Mouse (Mus musculus) cerebellum, adult 11 months (tissue): ENCODE measurements around the gene Fsd1l.
"Not testable (repeated sequence)": the region's sequence is repeated elsewhere in the genome, so short reads cannot be mapped to it uniquely, and the experiment has no call there.

Source experiments
- DNase-seq: peaks from one replicate; pipeline ENCODE4 v3.0.0; 2022

The Fsd1l gene

GRCm38 (mm10) chr4:53630963-53631315 lies 332 bp upstream of the Fsd1l start:
- no peak for DNase-seq

- no peak for DNase-seq
Observed at GRCm38 (mm10) chr4:53632011-53632349, 709 bp downstream of the Fsd1l start.

- DNase-seq, result no peak
Observed at GRCm38 (mm10) chr4:53635336-53635735, 4.1 kb downstream of the Fsd1l start.

DNA sequence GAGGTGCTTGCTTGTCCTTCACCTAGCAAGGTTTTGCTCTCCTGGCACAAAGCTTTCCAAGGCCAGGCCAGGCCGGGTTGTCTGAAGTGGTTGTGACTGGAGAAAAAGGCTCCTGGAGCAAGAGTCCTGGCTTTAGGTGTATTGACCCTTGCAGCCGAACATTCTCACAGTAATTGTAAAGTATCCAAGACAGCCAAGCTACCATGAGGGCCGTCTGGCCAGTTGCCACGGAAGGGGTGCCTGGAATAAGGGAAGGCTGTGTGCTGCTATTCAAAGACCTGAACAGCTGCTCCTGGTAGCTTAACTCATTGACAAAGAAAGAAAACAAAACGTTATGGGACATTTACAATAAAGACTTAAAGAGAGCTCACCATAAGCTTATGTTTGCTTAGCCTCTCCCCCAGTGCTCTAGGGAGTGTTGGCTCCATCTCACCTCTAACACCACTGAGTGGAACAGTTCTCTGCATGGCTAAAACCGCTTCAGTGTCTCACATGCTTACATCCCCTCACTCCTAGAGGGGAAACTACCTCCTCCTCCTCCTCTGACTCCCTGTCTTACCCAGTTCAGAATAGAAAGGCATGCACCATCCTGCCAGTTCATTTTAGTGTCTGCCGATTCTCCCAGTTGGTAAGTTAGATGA lies 6.1 kb downstream of the Fsd1l start:
- no peak for DNase-seq

- no peak for DNase-seq
Observed at GRCm38 (mm10) chr4:53638549-53639123, 7.4 kb downstream of the Fsd1l start.

- DNase-seq, result no peak
Observed at GRCm38 (mm10) chr4:53658029-53658428, 26.8 kb downstream of the Fsd1l start.

GRCm38 (mm10) chr4:53660711-53661110 lies 29.4 kb downstream of the Fsd1l start:
- no peak for DNase-seq

DNA sequence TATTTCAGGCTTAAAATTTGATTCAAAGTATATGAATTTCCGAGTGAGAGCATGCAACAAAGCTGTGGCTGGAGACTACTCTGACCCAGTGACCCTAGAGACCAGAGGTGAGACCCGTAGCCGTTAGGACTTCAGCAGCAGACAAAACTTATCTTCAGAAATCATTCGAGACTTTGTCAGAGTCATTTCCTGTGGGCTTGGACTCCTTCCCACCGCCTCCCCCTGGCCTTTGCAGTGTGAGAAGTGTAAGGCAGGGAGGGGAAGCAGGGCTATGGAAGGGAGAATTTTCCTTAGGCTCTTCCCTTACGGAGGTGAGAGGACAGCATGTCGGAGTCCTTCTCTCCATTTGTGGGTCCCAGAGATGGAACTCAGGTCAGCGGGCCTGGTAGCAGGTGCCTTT lies 50.8 kb downstream of the Fsd1l start:
- no peak for DNase-seq

- DNase-seq, result no peak
Observed at GRCm38 (mm10) chr4:53688965-53689364, 57.7 kb downstream of the Fsd1l start.

- DNase-seq, result peak; percentile 32
Observed at GRCm38 (mm10) chr4:53691418-53691817, 60.1 kb downstream of the Fsd1l start.

DNA sequence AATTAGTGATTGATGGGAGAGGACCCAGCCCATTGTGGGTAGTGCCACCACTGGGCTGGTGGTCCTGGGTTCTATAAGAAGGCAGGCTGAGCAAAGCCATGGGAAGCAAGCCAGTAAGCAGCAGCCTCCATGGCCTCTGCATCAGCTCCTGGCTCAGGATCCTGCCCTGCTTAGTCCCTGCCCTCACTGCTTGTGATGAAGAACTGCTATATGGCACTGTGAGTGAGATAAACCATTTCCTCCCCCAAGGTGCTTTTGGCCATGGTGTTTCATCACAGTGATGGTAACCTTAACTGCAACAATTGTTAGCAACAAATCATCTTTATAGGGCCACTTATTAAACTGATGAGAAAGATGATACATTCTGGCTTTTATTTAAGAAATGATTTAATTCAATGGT lies 77.9 kb downstream of the Fsd1l start:
- DNase-seq, result not testable (repeated sequence)

DNA sequence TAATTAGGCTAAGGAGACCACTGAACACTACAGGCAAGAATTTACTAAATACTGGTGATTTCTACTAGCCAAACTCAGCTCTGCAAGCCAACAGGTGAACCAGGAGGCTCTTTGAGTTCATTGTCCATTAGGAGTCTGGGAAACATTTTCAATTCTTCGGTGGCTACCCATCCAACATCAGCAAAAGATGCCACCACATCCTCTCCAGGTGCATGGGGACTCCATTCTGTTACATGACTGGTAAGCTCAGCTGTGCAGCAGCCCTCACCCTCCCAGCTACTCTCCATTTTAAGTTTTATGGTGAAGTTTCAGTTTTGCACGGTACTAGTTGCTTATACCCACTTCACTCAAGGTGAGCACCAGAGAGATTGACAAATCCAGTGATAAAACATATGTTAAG lies 78.8 kb downstream of the Fsd1l start:
- DNase-seq, result no peak

- no peak for DNase-seq
Observed at GRCm38 (mm10) chr4:53710555-53711328, 79.5 kb downstream of the Fsd1l start.

GRCm38 (mm10) chr4:53713704-53714050 lies 82.4 kb downstream of the Fsd1l start, which contains the start of gene Fktn:
Gene Fktn (plus strand): TSS chr4:53713998.
- DNase-seq, result no peak

DNA sequence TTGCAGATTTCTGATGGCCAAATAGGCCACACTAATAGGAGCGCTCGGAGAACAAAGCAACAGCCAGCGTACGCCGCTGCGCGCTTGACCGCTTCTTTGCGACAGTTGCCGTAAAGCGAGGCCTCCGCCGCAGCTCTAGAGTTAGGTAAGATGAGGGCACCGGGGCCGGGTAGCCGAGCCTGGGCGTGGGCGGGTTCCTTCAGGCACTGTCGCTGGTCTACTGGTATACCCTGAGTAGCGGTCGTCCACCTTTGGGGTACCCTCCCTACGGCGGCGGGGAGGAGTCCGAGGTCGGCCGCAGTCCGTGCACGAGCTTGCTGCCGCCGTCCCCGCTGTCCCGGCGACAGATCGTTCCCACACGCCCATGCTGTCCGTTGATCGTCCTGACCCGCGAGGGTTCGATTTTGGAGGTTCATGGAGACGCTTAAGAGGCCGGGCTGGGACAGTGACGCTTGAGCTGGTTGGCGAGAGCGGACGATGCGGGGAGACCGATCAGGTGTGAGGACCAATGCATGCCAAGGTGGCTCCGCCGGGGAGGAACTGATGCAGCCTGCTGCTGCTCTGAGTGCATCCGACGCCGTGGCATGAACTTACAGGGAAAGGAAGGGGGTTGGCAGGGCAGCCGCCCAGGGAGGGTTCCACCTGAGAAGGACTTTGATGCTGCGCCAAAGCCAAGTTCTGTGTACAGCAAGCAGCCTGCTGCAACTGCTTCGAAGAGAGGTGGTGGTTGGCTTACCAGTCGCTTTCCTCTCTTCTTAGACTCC lies 83.0 kb downstream of the Fsd1l start:
- DNase-seq, result peak; percentile 89

DNA sequence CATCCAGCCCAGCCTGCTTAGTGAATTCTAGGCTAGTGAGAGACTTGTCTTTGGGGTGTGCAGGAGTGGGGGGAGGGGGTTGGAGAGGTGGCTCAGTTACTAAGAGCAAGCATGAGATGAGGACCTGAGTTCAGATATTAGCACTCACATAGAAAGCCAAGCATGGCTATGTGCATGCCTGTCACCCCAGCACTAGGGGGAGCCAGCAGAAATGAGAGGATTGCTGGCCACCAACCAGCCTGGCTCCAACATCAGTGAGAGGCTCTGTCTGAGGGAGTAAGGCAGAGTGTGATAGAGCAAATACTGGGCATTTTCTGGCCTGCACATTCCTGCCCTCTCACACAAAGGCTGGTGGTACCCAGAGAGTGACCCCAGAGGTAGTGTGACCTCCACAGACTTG lies 84.7 kb downstream of the Fsd1l start:
- DNase-seq, result no peak

DNA sequence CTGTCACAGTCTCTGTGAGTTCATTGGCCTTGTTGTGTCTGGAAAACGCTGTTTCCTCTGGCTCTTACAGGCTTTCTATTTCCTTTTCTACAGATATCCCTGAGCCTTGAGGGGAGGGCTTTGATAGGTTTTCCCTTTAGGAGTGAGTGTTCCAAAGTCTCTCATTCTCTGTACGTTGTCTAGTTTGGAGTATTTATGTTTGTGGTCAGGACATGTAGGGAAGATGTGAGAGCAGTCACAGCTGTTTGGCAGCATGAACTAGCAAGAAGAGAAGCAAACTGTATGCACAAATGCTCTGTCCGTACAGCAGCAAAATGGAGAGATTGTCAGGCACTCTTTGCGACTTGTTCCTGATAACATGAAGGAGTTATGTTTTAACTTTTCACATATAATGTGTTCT lies 86.3 kb downstream of the Fsd1l start:
- DNase-seq, result no peak

GRCm38 (mm10) chr4:53718261-53718660 lies 87.0 kb downstream of the Fsd1l start:
- DNase-seq, result no peak

DNA sequence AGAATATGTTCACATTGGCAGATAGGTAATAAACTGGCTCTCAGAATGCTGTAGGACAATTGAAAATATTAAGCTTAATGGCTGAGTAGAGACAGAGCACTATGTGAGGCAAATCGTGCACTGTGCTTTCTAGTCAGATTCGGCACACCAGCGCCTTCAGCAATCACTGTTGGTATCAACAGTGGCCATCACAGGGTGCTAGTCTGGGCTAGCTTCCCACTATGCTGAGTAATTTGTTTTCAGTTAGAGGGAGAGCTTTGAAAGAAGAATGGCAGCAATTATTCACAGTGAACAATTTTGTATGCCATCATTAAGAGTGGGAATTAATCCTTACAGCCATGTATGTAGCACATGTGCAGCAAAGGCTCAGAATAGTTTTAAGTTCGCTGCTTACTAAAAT lies 91.2 kb downstream of the Fsd1l start:
- DNase-seq, result no peak

DNA sequence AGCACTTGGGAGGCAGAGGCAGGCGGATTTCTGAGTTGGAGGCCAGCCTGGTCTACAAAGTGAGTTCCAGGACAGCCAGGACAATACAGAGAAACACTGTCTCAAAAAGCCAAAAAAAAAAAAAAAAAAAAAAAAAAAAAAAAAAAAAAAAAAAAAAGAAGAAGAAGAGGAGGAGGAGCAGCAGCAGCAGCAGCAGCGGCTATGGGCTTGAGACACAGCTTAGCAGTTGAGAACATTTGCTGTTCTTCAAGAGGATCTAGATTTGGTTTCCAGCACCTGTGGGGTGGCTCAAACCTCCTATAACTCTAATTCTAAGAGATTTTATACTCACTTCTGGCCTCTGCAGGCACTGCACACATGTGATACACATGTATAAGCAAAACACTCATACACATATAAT lies 94.8 kb downstream of the Fsd1l start:
- not testable (repeated sequence) for DNase-seq

GRCm38 (mm10) chr4:53728121-53728520 lies 96.8 kb downstream of the Fsd1l start:
- no peak for DNase-seq

DNA sequence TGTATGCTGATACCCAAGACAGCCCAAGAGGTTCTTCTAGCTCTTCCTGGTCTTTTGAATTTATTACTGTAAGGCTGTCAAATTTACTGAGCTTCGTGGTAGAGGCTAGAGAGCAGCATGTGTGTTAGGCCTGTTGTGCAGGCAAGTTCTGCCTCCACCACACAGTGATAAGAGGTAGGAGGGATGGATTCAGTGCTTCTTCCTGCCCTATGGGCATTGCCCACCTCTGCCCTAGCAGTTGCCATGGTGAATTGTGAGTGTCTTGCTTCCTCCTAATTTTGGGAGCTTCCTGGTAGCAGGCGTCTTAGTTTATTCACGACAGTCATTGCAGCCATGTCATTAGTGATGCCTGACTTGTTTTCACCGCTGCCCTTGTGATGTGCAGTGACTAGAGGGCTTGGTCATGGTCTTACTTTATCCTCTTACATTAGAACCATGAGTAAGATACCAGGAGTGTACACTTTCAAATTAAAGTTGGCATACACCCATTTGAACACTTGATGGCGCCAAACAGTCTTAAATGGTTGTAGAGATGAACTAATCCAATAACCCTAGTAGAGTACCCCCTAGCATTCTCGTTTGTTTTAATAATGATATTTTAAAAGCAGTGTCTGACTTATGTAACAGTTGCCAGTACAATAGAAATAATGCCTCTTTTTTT lies 107.8 kb downstream of the Fsd1l start:
- peak; percentile 8 for DNase-seq

DNA sequence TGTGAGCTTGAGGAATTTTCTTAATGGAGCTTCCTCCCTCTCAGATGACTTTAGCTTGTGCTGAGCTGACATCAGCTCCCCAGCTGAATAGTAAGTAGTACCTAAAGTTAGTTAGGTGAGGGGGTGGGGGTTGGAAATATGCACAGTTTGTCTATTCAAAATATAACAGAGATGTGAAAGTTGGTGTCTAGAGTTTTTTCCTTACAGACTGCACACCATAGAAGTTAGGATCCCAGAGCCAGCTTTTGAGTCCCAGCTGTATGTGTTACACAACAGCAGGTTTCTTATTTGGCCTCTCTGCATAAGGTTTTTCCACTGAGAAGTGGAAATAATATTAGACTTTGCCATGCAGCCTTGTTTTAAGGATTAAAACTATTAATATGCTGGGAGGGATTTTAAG lies 118.6 kb downstream of the Fsd1l start:
- DNase-seq, result no peak
